Mouse (Mus musculus): ENCODE measurements around the gene Ang.

The Ang gene

GRCm38 (mm10) chr14:51090921-51091900 lies at the start of gene Ang, which contains the start of gene Rnase4:
Ang (plus strand) TSS chr14:51091150.
Rnase4 (plus strand) TSS chr14:51091077.
- DNase-seq (ENCODE audit: low spot score), result peak; percentile 62

- DNase-seq (ENCODE audit: low spot score), result no peak
Measured at GRCm38 (mm10) chr14:51041769-51042168, 49.2 kb upstream of the Ang start, which contains the start of gene Rnase9. Rnase9 (minus strand) TSS chr14:51041869.

- DNase-seq (ENCODE audit: low spot score), result no peak
Measured at GRCm38 (mm10) chr14:51047846-51048245, 43.1 kb upstream of the Ang start.

GRCm38 (mm10) chr14:51050063-51050462 lies 40.9 kb upstream of the Ang start, which contains the start of gene Rnase11:
Rnase11 (minus strand) TSS chr14:51050163.
- no peak for DNase-seq (ENCODE audit: low spot score)

- no peak for DNase-seq (ENCODE audit: low spot score)
Measured at GRCm38 (mm10) chr14:51051941-51052340, 39.0 kb upstream of the Ang start.

GRCm38 (mm10) chr14:51053176-51053575 lies 37.8 kb upstream of the Ang start:
- no peak for DNase-seq (ENCODE audit: low spot score)

GRCm38 (mm10) chr14:51054243-51055237 lies 36.4 kb upstream of the Ang start:
- peak; percentile 37 for DNase-seq (ENCODE audit: low spot score)

GRCm38 (mm10) chr14:51057401-51057831 lies 33.5 kb upstream of the Ang start, which contains the start of gene Rnase12:
Rnase12 (minus strand) TSS chr14:51057661.
- DNase-seq (ENCODE audit: low spot score), result no peak

GRCm38 (mm10) chr14:51060761-51061160 lies 30.2 kb upstream of the Ang start:
- DNase-seq (ENCODE audit: low spot score), result no peak

- DNase-seq (ENCODE audit: low spot score), result no peak
Measured at GRCm38 (mm10) chr14:51068956-51069355, 22.0 kb upstream of the Ang start.

- DNase-seq (ENCODE audit: low spot score), result peak; percentile 68
Measured at GRCm38 (mm10) chr14:51069617-51070016, 21.3 kb upstream of the Ang start.

GRCm38 (mm10) chr14:51074335-51074734 lies 16.6 kb upstream of the Ang start, which contains the start of gene Olfr750:
Olfr750 (minus strand) TSS chr14:51074435.
- DNase-seq (ENCODE audit: low spot score), result no peak

- DNase-seq (ENCODE audit: low spot score), result no peak
Measured at GRCm38 (mm10) chr14:51079180-51079579, 11.8 kb upstream of the Ang start.

GRCm38 (mm10) chr14:51081035-51081434 lies 9.9 kb upstream of the Ang start:
- no peak for DNase-seq (ENCODE audit: low spot score)

- DNase-seq (ENCODE audit: low spot score), result peak; percentile 91
Measured at GRCm38 (mm10) chr14:51082599-51083581, 8.1 kb upstream of the Ang start.

- peak; percentile 20 for DNase-seq (ENCODE audit: low spot score)
Measured at GRCm38 (mm10) chr14:51083805-51084204, 7.1 kb upstream of the Ang start.

- no peak for DNase-seq (ENCODE audit: low spot score)
Measured at GRCm38 (mm10) chr14:51085086-51085485, 5.9 kb upstream of the Ang start.

GRCm38 (mm10) chr14:51085911-51086310 lies 5.0 kb upstream of the Ang start:
- DNase-seq (ENCODE audit: low spot score), result no peak

GRCm38 (mm10) chr14:51087762-51088161 lies 3.2 kb upstream of the Ang start:
- DNase-seq (ENCODE audit: low spot score), result peak; percentile 50

GRCm38 (mm10) chr14:51088166-51088969 lies 2.6 kb upstream of the Ang start:
- peak; percentile 93 for DNase-seq (ENCODE audit: low spot score)

Data from embryo, embryonic 10.5 days (tissue).